Mouse (Mus musculus) CH12.LX (cell line): ENCODE measurements at regions not wholly inside any gene's neighbourhood (a gene's known extent, or its start where the extent isn't known, plus 50 kb on each side); places are given as distances from the start of the nearest gene placed in this dataset.

Source experiments
- DNase-seq: peaks from one replicate; pipeline ENCODE4 v3.0.0-alpha.2; 2013; ENCODE audit errors: extremely low read depth
- H3K27ac ChIP-seq: 2 replicates; pipeline ENCODE4 v1.5.1; 2012; ENCODE audit warnings: low read depth, mild to moderate bottlenecking, control low read depth, moderate library complexity; ENCODE audit not compliant: insufficient read depth
- H3K27me3 ChIP-seq: replicated peaks from 2 replicates; pipeline ENCODE3; 2012; ENCODE audit warnings: inconsistent platforms
- H3K36me3 ChIP-seq, 2 experiments: replicated peaks in 1 of 2; 2 replicates each; pipeline versions ENCODE3 to v1.6.1; 2012; ENCODE audit warnings: inconsistent platforms in 1 of 2, low read length in 1 of 2, mild to moderate bottlenecking in 1 of 2, mixed read lengths in 1 of 2, moderate library complexity in 1 of 2; ENCODE audit not compliant: control insufficient read depth in 1 of 2, insufficient read depth in 1 of 2
- H3K4me1 ChIP-seq, 2 experiments: 2 replicates each; pipeline ENCODE4 v1.6.1; 2012; ENCODE audit warnings: inconsistent platforms in 1 of 2, moderate library complexity in 1 of 2; ENCODE audit not compliant: insufficient read depth in 2 of 2, control insufficient read depth in 1 of 2
- H3K4me2 ChIP-seq: 2 replicates; pipeline ENCODE4 v1.6.1; 2012; ENCODE audit warnings: low read depth, mild to moderate bottlenecking, control low read depth; ENCODE audit not compliant: poor library complexity, insufficient read depth, severe bottlenecking
- H3K4me3 ChIP-seq, 3 experiments: fragments of 150-350 bp in 1 of 3; sonication (generic) in 1 of 3; replicated peaks in 1 of 3; 2 replicates each; pipeline versions ENCODE3 to v1.5.1; 2011 to 2012; ENCODE audit warnings: low read depth in 2 of 3, low read length in 2 of 3, mild to moderate bottlenecking in 2 of 3, moderate library complexity in 2 of 3, control low read depth in 1 of 3, improper control_type of control experiment in 1 of 3, inconsistent platforms in 1 of 3, mixed read lengths in 1 of 3; ENCODE audit not compliant: poor library complexity in 1 of 3
- H3K79me2 ChIP-seq: replicated peaks from 2 replicates; pipeline ENCODE4 v1.6.1; 2012; ENCODE audit warnings: mild to moderate bottlenecking, moderate library complexity; ENCODE audit not compliant: control insufficient read depth, poor library complexity, insufficient read depth, severe bottlenecking; ENCODE audit errors: extremely low read depth
- H3K9ac ChIP-seq: 2 replicates; pipeline ENCODE4 v1.6.1; 2012; ENCODE audit warnings: low read depth, mild to moderate bottlenecking, control low read depth, moderate library complexity; ENCODE audit not compliant: insufficient read depth
- H3K9me3 ChIP-seq: replicated peaks from 2 replicates; pipeline ENCODE3; 2012; ENCODE audit warnings: low read length, inconsistent platforms, mixed read lengths
- BHLHE40 ChIP-seq: IDR thresholded peaks from 2 replicates; pipeline ENCODE4 v1.6.1; 2011; ENCODE audit warnings: mild to moderate bottlenecking, low read depth, low read length, improper control_type of control experiment
- CTCF ChIP-seq, 2 experiments: IDR thresholded peaks in 1 of 2; conservative IDR thresholded peaks in 1 of 2; 2 replicates each; pipeline ENCODE4 v1.5.1; 2011 to 2012; ENCODE audit warnings: low read depth in 2 of 2, low read length in 2 of 2, improper control_type of control experiment in 1 of 2, inconsistent platforms in 1 of 2, mild to moderate bottlenecking in 1 of 2, moderate library complexity in 1 of 2
- E2F4 ChIP-seq: IDR thresholded peaks from 2 replicates; pipeline ENCODE4 v1.6.1; 2011; ENCODE audit warnings: low read depth, low read length, improper control_type of control experiment; ENCODE audit not compliant: insufficient replicate concordance
- EP300 ChIP-seq: IDR thresholded peaks from 2 replicates; pipeline ENCODE4 v1.6.1; 2011; ENCODE audit warnings: low read length, improper control_type of control experiment
- HCFC1 ChIP-seq: IDR thresholded peaks from 2 replicates; pipeline ENCODE4 v1.6.1; 2012; ENCODE audit warnings: low read depth, mild to moderate bottlenecking, inconsistent platforms, low read length, improper control_type of control experiment
- IRF4 ChIP-seq: IDR thresholded peaks from 2 replicates; pipeline ENCODE4 v1.6.1; 2014; ENCODE audit warnings: low read depth, mild to moderate bottlenecking, inconsistent platforms, low read length, improper control_type of control experiment
- MXI1 ChIP-seq: IDR thresholded peaks from 2 replicates; pipeline ENCODE4 v1.6.1; 2011; ENCODE audit warnings: mild to moderate bottlenecking, low read depth, low read length, improper control_type of control experiment
- MYC ChIP-seq: IDR thresholded peaks from 2 replicates; pipeline ENCODE4 v1.6.1; 2011; ENCODE audit warnings: low read depth, mild to moderate bottlenecking, improper control_type of control experiment, low read length
- NRF1 ChIP-seq: IDR thresholded peaks from 2 replicates; pipeline ENCODE4 v1.6.1; 2014; ENCODE audit warnings: low read depth, mild to moderate bottlenecking, inconsistent platforms, low read length, improper control_type of control experiment, moderate library complexity
- POLR2AphosphoS2 ChIP-seq: IDR thresholded peaks from 2 replicates; pipeline ENCODE4 v1.6.1; 2011; ENCODE audit warnings: low read depth, low read length, improper control_type of control experiment
- RAD21 ChIP-seq: IDR thresholded peaks from 2 replicates; pipeline ENCODE4 v1.6.1; 2011; ENCODE audit warnings: low read depth, mild to moderate bottlenecking, low read length, improper control_type of control experiment, moderate library complexity
- USF1 ChIP-seq: IDR thresholded peaks from 2 replicates; pipeline ENCODE4 v1.6.1; 2014; ENCODE audit warnings: low read depth, mild to moderate bottlenecking, inconsistent platforms, low read length, improper control_type of control experiment
- ZC3H11A ChIP-seq: IDR thresholded peaks from 2 replicates; pipeline ENCODE4 v1.6.1; 2012; ENCODE audit warnings: low read depth, mild to moderate bottlenecking, inconsistent platforms, low read length, improper control_type of control experiment
- dilution Hi-C: fragments of 300-500 bp; cut with MboI; formaldehyde crosslinking; loops from 2 replicates; pipeline ENCODE4 v1.14.3; 2020; ENCODE audit warnings: low sequenced_read_pairs; ENCODE audit not compliant: extremely low pct_unique_long_range_greater_than_20kb, extremely low pct_ligation_motif_present
- in situ Hi-C: fragments of 300-500 bp; cut with MboI; formaldehyde crosslinking; loops from 3 replicates; pipeline ENCODE4 v1.14.3; 2019; ENCODE audit warnings: low sequenced_read_pairs, low pct_ligation_motif_present, low pct_unique_long_range_greater_than_20kb, mixed read lengths

DNA sequence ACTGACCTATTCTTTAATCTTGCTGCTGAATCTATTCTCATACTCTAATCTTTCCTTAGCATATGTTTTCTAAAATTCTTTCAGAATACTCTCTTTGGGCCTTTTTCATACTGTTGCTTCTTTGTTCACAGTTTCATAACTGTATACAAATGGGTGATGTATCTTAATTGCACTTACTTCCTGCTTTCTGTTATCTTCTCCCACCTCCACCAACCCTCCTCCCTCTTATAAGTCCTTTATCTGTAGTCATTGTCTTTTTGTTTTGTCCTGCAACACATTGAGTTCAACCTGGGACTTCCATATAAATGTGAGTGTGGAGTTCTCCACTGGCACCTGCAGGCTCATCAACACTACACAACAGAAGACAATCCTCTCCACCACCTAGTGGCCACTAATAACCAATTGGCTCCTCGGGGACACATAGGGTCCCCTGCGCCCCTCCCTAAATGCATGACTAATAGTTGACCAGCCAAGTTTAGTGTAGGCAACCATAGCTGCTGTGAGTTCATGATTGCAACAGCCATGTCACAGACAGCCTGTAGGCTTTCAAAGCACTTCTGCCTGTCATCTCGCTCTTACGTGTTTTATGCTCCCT, 337.2 kb downstream of the Klf5 start:
- dilution Hi-C loops (no loop called here), in situ Hi-C loops (loop anchor here (25.0 kb wide), 1 partner anchor 498 kb away; no protein-coding TSS in a partner anchor)
- no peak overlapping the region for H3K4me3 ChIP-seq
- H3K4me2 ChIP-seq = no peak overlapping the region
- no peak overlapping the region for H3K27ac ChIP-seq
- no peak for DNase-seq
- H3K79me2 ChIP-seq = no peaks in the 10 kb centered on the region
- H3K9me3 ChIP-seq = no peaks in the 10 kb centered on the region
- no peak overlapping the region for H3K9ac ChIP-seq
- H3K36me3 ChIP-seq = no peaks in the 10 kb centered on the region
- H3K4me1 ChIP-seq = 0 out of 4 replicates have a peak, but pooled peaks cover 0 to 2% of the 10 kb centered on the region in 2 experiments
- no peaks in the 10 kb centered on the region for H3K27me3 ChIP-seq
- TF ChIP-seq MXI1 (no peak), CTCF (conservative IDR thresholded peaks at IDR 0.05 in 1 of 2, IDR thresholded peaks at IDR 0.05 in 1 of 2; ENCODE audit: low read depth in 2 of 2, low read length in 2 of 2) (peak in 1 of 2 experiments; percentile 36; a peak in 2 of 4 replicates), RAD21 (peak; percentile 17)

DNA sequence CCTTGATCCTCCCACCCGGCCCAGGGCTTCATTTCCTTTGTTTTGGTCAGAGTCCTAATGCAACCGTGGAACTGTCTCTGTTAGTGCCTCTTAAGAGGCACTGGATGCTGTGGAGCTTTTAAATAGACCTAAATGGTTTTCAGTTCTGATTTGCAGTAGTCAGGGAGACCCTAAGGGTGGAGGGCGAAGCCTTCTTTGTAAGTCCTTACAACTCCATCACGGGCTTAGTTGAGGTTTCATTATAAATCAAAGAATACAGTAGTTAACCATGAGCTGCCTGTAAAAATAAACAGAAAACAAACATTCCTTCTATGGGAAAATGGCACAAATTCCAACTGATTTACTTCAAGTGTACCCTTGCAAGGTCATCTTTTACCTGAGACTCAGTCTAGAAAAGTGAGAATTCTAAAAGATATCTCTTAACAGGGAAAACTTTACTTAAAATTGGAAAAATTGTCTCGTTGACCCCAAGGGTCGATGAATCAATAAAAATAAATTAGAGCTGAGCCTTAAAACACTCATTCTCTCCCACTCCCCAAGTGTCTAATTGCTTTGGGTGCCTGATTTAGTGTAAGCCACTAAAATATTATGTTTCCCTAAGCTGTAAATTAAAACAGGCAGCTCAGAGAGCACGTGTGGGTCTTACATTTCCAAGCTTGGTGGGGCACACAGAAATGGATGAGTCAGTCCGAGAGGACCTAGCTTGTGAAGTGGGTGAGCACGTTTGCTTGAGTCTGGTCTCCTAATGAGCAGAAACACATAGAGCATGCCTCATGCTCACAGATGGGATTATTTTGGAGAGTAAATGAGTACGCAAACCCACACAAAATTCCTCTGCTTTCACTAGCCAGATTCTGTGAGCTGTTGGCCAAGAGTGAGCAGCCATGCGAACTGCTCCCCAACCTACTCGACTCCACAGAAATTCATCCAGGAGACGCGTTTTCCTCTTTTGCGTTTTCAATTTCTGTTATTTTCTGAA, 343.3 kb downstream of the Klf5 start:
- Histone ChIP-seq H3K9me3 (no peaks in the 10 kb centered on the region), H3K4me1 (no peaks in the 10 kb centered on the region), H3K27ac (no peak overlapping the region), H3K4me3 (no peak overlapping the region), H3K9ac (no peak overlapping the region), H3K36me3 (no peaks in the 10 kb centered on the region), H3K4me2 (no peak overlapping the region), H3K79me2 (no peaks in the 10 kb centered on the region), H3K27me3 (no peaks in the 10 kb centered on the region)
- no peak for DNase-seq
- in situ Hi-C loops (loop anchor here (25.0 kb wide), 1 partner anchor 504 kb away; no protein-coding TSS in a partner anchor), dilution Hi-C loops (no loop called here)
- TF ChIP-seq EP300 (no peak), BHLHE40 (peak; percentile 36)

DNA sequence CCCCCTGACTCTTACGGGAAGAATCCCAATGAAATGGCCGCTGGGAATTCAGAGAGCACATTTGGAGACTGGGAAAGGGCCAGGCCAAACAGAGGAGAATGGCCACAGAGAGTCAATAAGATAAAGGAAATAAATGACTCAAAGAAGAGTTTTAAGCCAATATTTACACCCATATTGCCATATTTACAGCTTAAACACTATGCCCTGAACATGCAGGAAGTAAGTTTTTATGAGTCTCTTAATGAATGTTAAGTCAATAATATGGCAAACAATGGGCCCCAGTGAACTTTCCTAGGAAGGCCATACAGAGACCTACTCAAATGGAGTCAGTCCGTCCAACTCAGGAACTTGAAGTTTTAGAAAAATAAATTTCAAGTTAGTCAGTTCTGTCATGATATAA, 347.8 kb downstream of the Klf5 start:
- Histone ChIP-seq H3K9me3 (no peaks in the 10 kb centered on the region), H3K4me1 (no peaks in the 10 kb centered on the region), H3K36me3 (no peaks in the 10 kb centered on the region), H3K27me3 (no peaks in the 10 kb centered on the region), H3K4me3 (no peak overlapping the region), H3K79me2 (no peaks in the 10 kb centered on the region), H3K9ac (no peak overlapping the region), H3K4me2 (no peak overlapping the region), H3K27ac (no peak overlapping the region)
- in situ Hi-C loops (loop anchor here (25.0 kb wide), 1 partner anchor 509 kb away; no protein-coding TSS in a partner anchor), dilution Hi-C loops (no loop called here)
- TF ChIP-seq CTCF (conservative IDR thresholded peaks at IDR 0.05 in 1 of 2, IDR thresholded peaks at IDR 0.05 in 1 of 2; ENCODE audit: low read depth in 2 of 2, low read length in 2 of 2) (no peak), HCFC1 (no peak), MYC (no peak), NRF1 (no peak), ZC3H11A (no peak), POLR2AphosphoS2 (no peak), MXI1 (no peak), USF1 (no peak), IRF4 (no peak), E2F4 (no peak)
- no peak for DNase-seq
